Mouse (Mus musculus): ENCODE results near the gene Hsd11b1. TPM values are rescaled to one million over a fixed set of nuclear protein-coding genes. Genes with fewer than 3 reads are reported as not detected.

The Hsd11b1 gene
- 0.09 TPM in 1 of 2 replicates, not detected in the other for polyA plus RNA-seq (2016; fragmentation: Nextera tagmentation; extraction: Ambion mirVana)

DNA sequence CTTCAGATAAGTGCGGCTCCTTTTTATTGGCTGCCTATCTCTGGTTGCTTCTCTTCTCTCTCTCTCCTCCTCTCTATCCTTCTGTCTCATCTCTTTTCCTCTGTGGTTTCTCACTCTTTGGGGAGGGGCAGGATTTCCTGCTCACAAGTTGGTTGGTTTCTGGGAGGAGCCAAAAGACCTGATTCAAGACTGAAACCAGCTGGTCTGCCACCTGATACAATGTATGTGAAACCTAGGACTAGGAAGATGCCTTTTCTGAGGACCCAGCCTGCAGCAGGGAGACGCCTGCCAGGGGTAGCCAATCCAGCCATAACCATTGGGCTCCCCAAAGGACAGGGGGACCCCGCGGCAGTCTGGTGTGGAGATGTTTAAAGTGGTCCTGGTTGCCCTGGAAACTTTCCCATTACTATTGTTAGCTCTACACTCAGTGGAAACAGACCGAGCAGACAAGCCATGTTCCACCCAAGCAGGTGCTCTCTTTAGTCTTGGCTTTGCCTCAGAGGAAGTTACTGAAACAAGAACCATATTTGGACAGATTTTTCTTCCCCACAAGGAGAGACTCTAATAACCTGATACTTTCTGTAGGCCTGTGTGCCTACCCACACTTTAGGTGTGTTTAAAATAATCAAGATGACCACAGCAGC, at the start of gene Hsd11b1:
TSS of gene Hsd11b1 (minus strand) at position 121 of the 644 bp plus-strand sequence.
- no peaks in the 10 kb centered on the region for H3K9me3 ChIP-seq (replicated peaks)
- H3K36me3 ChIP-seq = no peaks in the 10 kb centered on the region
- DNase-seq (ENCODE audit: low spot score) = no peak
- no peak within 1 kb of the TSS for H3K27ac ChIP-seq (replicated peaks)
- 79% methylated on average over 5 of the region's 5 CpGs for WGBS
- H3K27me3 ChIP-seq (ENCODE audit: low read depth, poor library complexity, severe bottlenecking) = no peaks in the 10 kb centered on the region
- no peaks in the 10 kb centered on the region for H3K4me1 ChIP-seq
- H3K4me3 ChIP-seq = no peak within 1 kb of the TSS

DNA sequence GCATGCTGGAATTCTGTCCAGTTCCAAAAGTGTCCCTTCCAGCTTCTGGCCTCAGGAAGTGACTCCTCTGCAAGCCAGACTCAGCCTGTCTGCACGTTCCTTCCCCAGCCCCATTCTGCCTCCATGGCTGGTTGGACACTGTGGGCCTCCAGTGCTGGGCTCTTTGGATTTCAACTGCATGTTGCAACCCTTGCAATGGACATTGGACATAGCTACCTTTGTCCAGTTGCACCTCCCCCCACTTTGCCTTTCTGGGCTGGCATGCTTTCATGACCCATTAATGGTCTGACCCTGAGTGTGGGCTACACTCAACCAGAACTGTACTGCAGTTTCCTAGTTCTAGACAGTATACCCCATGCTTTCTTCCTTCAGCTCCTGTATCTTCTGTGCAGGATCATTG, 47.7 kb upstream of the Hsd11b1 start:
- 93% methylated on average over 1 of the region's 1 CpGs for WGBS

DNA sequence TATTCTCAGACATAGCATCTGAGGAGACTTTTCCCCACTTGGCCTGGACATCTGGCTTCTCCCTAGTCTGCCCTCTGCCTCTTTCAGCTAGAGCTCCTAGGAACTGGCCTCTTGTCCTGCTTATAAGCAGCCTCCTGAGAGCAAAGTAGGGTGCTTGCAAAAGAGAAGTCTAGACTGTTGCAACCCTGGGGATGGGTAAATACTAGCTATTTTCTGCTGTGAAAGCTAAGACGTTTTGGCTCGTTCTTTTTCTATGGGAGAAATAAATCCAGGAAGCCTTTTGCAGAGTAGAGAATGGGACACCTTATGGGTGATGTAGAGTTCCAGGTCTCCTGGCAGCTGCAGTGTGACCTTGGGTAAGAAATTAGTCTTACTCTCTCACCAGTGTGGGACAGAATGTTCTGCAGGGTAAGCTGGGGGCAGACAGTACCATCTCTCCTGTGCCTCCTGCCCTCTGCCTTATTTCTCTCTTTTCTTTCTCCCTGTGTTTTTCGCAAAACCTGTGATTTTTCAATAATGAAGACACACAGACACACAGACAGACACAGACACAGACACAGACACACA, 46.7 kb upstream of the Hsd11b1 start:
- Histone ChIP-seq H3K4me3 (no peak overlapping the region), H3K4me1 (peaks cover under 1% of the 10 kb centered on the region; the same call in 1 of the 2 replicates), H3K36me3 (no peaks in the 10 kb centered on the region), H3K27me3 (ENCODE audit: low read depth, poor library complexity, severe bottlenecking) (no peaks in the 10 kb centered on the region; the same call in 1 of the 2 replicates), H3K27ac (replicated peaks) (no peak overlapping the region), H3K9me3 (replicated peaks) (no peaks in the 10 kb centered on the region)
- DNase-seq (ENCODE audit: low spot score) = no peak
- WGBS = 87% methylated on average over 3 of the region's 3 CpGs

More for the DNA sequence above, 47.7 kb upstream of the Hsd11b1 start:
- Histone ChIP-seq H3K4me1 (no peaks in the 10 kb centered on the region), H3K36me3 (no peaks in the 10 kb centered on the region), H3K27me3 (ENCODE audit: low read depth, poor library complexity, severe bottlenecking) (no peaks in the 10 kb centered on the region; the same call in 1 of the 2 replicates), H3K9me3 (replicated peaks) (no peaks in the 10 kb centered on the region), H3K27ac (replicated peaks) (no peak overlapping the region), H3K4me3 (no peak overlapping the region)
- no peak for DNase-seq (ENCODE audit: low spot score)

DNA sequence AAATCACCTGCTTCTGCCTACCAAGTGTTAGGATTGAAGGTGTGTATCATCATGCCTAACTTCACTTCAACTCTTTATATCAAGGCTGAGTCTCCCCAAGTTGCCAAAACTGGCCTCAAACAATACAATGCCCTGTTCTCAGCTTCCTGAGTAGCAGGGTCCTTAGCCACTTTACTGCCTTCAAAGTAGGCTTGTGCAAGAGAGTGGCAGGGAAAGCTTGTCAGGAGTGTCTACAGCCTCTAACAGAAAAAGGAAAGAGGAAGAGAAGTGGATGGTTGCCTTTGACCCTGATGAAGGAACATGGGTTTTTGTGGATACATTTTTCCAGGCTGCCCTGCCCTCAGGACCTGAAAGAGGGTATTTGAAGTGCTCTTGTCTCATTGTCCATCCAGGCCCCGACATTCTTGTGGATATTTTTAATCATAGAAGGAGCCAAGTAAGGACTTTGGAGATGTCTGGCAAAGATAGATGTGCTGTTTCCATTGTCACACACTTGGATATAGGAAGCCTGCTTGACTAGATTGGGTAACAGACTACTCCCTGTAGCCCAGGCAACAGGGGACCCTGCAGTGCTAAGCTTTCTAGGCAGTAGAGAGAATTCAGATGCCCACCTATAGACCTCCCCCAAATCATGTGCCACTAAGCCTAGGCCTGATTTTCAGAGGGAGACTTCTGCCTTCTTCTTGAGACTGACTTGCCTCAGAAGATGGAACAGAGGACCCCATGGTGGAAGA, 46.1 kb upstream of the Hsd11b1 start:
- Histone ChIP-seq H3K27me3 (ENCODE audit: low read depth, poor library complexity, severe bottlenecking) (no peaks in the 10 kb centered on the region; the same call in 1 of the 2 replicates), H3K27ac (replicated peaks) (no peak overlapping the region), H3K4me1 (peaks cover 6% of the 10 kb centered on the region), H3K9me3 (replicated peaks) (no peaks in the 10 kb centered on the region), H3K36me3 (no peaks in the 10 kb centered on the region), H3K4me3 (no peak overlapping the region)
- no peak for DNase-seq (ENCODE audit: low spot score)
- WGBS = 79% methylated on average over 1 of the region's 1 CpGs

DNA sequence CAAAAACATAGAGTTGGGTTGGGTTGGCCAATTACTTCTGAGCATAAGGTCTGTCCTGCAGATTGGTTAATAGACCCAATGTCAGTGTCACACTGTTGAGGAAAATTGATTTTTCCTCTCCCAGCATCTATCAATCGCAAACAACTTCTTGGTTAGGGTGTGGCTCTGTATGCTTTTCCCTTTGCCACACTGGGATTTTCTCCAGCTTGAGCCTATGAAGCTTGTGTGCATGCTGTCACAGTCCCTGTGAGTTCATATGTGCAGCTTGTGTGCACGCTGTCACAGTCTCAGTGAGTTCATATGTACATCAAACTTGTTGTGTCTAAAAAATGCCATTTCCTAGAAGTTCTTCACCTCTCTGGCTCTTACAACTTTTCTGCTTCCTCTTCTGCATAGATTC, 43.0 kb upstream of the Hsd11b1 start:
- Histone ChIP-seq H3K9me3 (replicated peaks) (no peaks in the 10 kb centered on the region), H3K4me1 (peaks cover 9% of the 10 kb centered on the region), H3K27ac (replicated peaks) (no peak overlapping the region), H3K27me3 (ENCODE audit: low read depth, poor library complexity, severe bottlenecking) (peaks cover 11% of the 10 kb centered on the region; the same call in 1 of the 2 replicates), H3K36me3 (no peaks in the 10 kb centered on the region), H3K4me3 (no peak overlapping the region)
- DNase-seq (ENCODE audit: low spot score) = no peak
- WGBS = 93% methylated on average over 2 of the region's 2 CpGs

DNA sequence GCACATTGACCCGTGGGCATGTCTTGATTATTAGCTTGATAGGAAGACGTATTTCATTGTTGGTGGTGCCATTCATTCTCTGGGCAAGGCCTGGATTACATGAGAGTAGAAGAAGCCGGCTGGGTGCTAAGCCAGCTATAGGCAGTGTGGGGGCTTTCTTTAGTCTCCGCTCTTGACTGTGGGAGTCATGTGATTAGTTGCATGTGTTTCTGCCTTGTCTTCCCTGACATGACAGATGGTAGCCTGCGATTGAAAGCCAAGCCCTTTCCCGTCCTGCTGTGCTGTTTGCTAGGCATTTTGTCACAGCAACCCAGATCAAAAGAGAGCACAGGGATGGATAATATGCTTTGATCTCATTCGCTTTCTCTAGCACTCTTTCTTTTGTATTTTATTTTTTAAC, 41.5 kb upstream of the Hsd11b1 start:
- peaks cover 9% of the 10 kb centered on the region for H3K4me1 ChIP-seq
- no peaks in the 10 kb centered on the region for H3K36me3 ChIP-seq
- H3K27me3 ChIP-seq (ENCODE audit: low read depth, poor library complexity, severe bottlenecking) = peaks cover 13% of the 10 kb centered on the region; the same call in 1 of the 2 replicates
- 46% methylated on average over 7 of the region's 7 CpGs for WGBS
- peak; percentile 32 for DNase-seq (ENCODE audit: low spot score)
- H3K4me3 ChIP-seq = no peak overlapping the region
- no peak overlapping the region for H3K27ac ChIP-seq (replicated peaks)
- H3K9me3 ChIP-seq (replicated peaks) = no peaks in the 10 kb centered on the region

DNA sequence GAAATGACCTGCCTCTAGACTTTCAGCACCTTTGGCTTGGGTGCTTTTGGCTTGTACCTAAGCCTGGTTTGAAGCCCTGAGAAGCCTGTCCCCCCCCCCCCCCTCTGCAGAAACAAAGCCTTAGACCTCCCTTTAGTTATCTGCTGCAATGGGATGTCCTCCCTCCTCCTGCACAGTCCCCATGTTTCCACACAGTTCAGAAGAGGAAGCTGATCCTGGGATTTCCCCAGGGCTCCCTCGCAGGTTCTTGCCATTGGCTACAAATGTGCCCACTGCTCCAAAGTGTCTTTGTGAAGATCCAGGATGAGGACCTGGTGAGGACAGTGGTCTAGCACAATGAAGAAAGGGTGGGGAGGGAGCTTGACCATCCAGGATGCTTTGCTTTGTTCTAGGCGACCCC, 39.2 kb upstream of the Hsd11b1 start:
- Histone ChIP-seq H3K9me3 (replicated peaks) (no peaks in the 10 kb centered on the region), H3K4me3 (no peak overlapping the region), H3K27me3 (ENCODE audit: low read depth, poor library complexity, severe bottlenecking) (peaks cover 13% of the 10 kb centered on the region; the same call in 1 of the 2 replicates), H3K27ac (replicated peaks) (no peak overlapping the region), H3K36me3 (no peaks in the 10 kb centered on the region), H3K4me1 (peaks cover 9% of the 10 kb centered on the region)
- 76% methylated on average over 2 of the region's 2 CpGs for WGBS
- no peak for DNase-seq (ENCODE audit: low spot score)

DNA sequence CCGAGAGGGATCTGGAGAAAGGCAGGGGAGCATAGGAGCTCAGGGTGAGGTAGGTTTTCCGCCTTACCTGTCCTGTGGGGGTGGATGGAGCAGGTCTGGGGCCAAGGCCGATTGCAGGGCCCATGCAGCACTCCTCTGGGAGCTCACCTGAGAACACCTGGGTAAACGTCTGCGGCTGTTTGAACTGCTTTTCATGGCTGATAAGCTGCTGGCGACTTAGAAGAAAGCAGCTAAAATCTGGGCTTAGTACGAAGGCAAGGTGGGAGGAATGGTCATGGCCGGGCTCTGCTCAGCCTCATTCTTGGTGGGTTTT, 38.2 kb upstream of the Hsd11b1 start:
- 70% methylated on average over 8 of the region's 8 CpGs for WGBS
- H3K4me1 ChIP-seq = peaks cover 9% of the 10 kb centered on the region
- H3K27me3 ChIP-seq (ENCODE audit: low read depth, poor library complexity, severe bottlenecking) = peaks cover 13% of the 10 kb centered on the region; the same call in 1 of the 2 replicates
- DNase-seq (ENCODE audit: low spot score) = no peak
- no peaks in the 10 kb centered on the region for H3K36me3 ChIP-seq
- H3K9me3 ChIP-seq (replicated peaks) = no peaks in the 10 kb centered on the region
- no peak overlapping the region for H3K4me3 ChIP-seq
- H3K27ac ChIP-seq (replicated peaks) = no peak overlapping the region

DNA sequence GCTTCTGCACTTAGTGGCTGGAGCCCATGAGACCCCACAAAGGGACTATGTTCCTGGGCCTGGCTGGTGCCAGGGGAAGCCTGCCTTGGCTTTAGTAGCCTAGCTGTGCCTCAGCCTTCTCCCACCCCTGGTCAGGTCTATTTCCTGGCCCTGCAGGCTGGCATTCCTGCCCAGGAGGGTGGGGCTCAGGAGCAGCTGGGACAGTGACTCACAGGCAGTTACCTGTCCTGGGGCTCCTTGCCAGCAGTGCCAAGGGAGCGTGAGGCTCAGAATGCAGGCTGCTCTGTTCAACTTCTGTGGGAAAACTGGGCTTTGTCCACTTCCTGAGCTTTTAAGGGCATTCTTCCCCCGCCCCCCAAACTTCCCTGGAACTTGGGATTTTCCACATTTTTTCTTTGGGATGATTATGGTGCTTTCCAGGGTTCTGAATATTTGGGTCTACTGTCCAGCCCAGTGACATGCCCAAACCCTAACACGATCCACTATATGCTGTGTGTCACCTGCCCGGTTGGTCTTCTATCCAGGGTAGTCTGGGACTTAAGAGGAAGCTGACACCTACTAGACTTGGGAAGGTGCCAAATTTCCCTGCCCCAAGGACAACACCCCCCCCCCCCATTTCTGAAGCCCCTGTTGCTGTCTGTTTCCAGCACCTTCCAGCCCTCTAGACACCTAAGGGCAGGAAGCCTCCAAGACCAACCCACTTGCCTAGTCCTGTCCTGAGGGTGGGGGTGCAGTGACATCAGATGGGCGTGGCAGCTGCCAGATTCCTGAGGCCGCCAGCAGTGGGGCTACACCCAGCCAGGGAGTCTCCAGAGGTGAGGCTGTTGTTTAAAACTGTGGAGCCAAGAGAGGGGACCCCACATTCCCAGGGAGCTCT, 37.6 kb upstream of the Hsd11b1 start:
- Histone ChIP-seq H3K36me3 (no peaks in the 10 kb centered on the region), H3K4me1 (peaks cover 9% of the 10 kb centered on the region), H3K4me3 (no peak overlapping the region), H3K27me3 (ENCODE audit: low read depth, poor library complexity, severe bottlenecking) (0 out of 2 replicates have a peak, but pooled peaks cover 13% of the 10 kb centered on the region), H3K27ac (replicated peaks) (no peak overlapping the region), H3K9me3 (replicated peaks) (no peaks in the 10 kb centered on the region)
- DNase-seq (ENCODE audit: low spot score) = no peak
- WGBS = 74% methylated on average over 6 of the region's 6 CpGs

DNA sequence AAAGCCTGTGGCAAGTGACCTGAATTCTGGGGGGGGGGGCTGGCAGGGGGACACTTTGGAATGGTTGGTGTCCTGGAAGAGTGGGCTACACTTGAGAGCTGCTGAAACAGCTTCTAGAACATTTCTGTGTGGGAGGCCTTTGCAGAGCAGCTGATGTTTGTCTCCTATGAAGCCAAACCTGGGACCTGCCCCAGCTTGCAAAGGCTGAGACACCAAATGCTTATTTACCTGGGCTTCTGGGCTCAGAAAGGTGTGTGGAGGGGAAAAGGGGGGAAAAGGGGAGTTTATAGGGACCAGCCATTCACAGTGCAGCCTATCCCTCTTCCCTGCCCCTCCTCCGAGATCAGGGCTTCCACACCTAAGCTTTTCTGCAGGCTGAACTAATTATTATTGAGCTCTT, 36.1 kb upstream of the Hsd11b1 start:
- Histone ChIP-seq H3K36me3 (no peaks in the 10 kb centered on the region), H3K27ac (replicated peaks) (no peak overlapping the region), H3K4me3 (no peak overlapping the region), H3K27me3 (ENCODE audit: low read depth, poor library complexity, severe bottlenecking) (0 out of 2 replicates have a peak, but pooled peaks cover 13% of the 10 kb centered on the region), H3K9me3 (replicated peaks) (no peaks in the 10 kb centered on the region), H3K4me1 (0 out of 2 replicates have a peak, but pooled peaks cover 3% of the 10 kb centered on the region)
- DNase-seq (ENCODE audit: low spot score) = no peak
- 70% methylated on average over 1 of the region's 1 CpGs for WGBS

DNA sequence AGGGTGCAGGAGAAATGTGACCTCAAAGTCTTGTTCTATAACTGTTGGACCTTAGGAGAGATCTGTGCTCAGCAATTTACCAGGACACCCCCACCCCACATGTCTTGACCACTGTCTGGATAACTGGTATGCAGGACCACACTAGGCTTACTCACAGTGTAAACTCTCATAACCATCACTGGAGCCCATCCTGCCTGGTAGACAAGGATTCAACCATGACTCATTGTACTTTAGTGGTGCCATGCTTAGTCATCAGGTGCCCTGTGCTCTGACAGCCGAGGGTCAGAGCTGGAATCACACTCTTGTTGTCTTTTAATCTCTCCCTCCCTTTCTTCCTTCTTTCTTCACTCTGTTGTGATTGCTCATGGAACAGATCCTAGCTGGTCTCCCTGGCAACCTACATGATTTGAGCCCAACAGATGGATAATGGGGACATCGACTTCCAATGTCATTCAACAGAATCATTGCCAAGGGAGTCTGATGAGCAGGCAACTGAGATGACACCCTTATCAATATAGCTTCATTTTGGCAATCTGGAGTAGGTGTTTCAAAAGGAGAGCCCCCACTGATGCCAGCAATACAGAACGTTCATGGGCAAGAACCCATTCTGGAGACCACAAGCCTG, 34.4 kb upstream of the Hsd11b1 start:
- DNase-seq (ENCODE audit: low spot score) = no peak

DNA sequence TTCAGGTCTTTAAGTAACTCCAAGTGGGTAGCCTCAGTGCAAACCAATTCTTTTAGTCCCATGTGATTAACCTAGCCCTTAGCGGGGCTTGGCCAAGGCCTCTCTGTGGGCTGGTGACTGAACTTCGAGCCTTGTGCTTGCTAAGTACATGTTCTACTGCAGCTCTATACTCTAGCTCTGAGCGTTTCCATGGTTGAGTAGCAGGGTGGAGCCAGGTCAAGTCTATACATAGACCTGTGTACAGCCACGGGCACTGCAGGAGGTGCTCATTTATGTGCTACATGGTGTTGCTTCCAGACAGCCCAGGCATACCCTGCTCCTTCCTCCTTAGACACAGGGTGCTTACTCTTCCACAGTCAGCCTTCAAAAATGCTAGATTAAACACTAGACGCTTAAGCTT, 32.0 kb upstream of the Hsd11b1 start:
- no peak overlapping the region for H3K4me3 ChIP-seq
- DNase-seq (ENCODE audit: low spot score) = no peak
- no peaks in the 10 kb centered on the region for H3K27me3 ChIP-seq (ENCODE audit: low read depth, poor library complexity, severe bottlenecking)
- H3K36me3 ChIP-seq = no peaks in the 10 kb centered on the region
- 87% methylated on average over 5 of the region's 5 CpGs for WGBS
- H3K27ac ChIP-seq (replicated peaks) = no peak overlapping the region
- no peaks in the 10 kb centered on the region for H3K9me3 ChIP-seq (replicated peaks)
- H3K4me1 ChIP-seq = no peaks in the 10 kb centered on the region

More for the DNA sequence above, 34.4 kb upstream of the Hsd11b1 start:
- Histone ChIP-seq H3K4me1 (no peaks in the 10 kb centered on the region), H3K36me3 (no peaks in the 10 kb centered on the region), H3K27ac (replicated peaks) (no peak overlapping the region), H3K27me3 (ENCODE audit: low read depth, poor library complexity, severe bottlenecking) (0 out of 2 replicates have a peak, but pooled peaks cover 9% of the 10 kb centered on the region), H3K4me3 (no peak overlapping the region), H3K9me3 (replicated peaks) (no peaks in the 10 kb centered on the region)
- 82% methylated on average over 3 of the region's 3 CpGs for WGBS

All from midbrain, embryonic 10.5 days (tissue).